Mouse (Mus musculus) heart, postnatal 25 days (tissue): ENCODE measurements around the gene Selplg. TPM values are rescaled to one million over a fixed set of nuclear protein-coding genes. Genes with fewer than 3 reads are reported as not detected.
A peak's percentile ranks its signal among the peaks of the same experiment; 100 is the strongest.

ENCODE experiments used
- DNase-seq: peaks from one replicate; pipeline ENCODE4 v3.0.0; 2022; ENCODE audit warnings: low spot score
- intact Hi-C: fragments of 180-260 bp; cut with DNase I; formaldehyde crosslinking; loops from one replicate; pipeline ENCODE4 v1.15.1; 2025
- total RNA-seq, 2 experiments: library from RNA; stranded (reverse); gene quantifications; 2 replicates each; pipeline ENCODE4 v1.2.3; 2021

Selplg gene
- total RNA-seq, 2 experiments from 2014 or later, result 2.4 to 3.6 TPM

DNA sequence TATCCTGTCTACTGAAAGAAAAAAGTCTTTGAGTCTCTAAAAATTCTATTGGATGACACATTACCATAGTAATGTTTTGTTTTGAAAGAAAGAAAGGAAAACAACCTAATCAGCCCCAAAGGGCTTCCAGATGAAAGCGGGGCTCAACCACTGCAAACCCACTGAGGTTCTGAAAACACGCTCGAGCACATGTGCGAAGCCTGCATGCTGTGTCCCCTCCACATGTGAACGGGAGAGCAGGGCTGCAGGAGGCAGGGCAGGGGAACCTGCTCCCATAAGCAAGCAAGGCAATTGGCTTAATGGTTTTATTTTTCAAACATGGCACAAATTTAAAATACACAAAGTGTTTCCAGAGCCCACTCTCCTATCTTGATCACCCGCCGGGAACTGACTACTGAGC lies 24.2 kb upstream of the Selplg start:
- intact Hi-C loops, result loop anchor here (5.0 kb wide), 1 partner anchor 41 kb away; no protein-coding TSS in a partner anchor
- no peak for DNase-seq

DNA sequence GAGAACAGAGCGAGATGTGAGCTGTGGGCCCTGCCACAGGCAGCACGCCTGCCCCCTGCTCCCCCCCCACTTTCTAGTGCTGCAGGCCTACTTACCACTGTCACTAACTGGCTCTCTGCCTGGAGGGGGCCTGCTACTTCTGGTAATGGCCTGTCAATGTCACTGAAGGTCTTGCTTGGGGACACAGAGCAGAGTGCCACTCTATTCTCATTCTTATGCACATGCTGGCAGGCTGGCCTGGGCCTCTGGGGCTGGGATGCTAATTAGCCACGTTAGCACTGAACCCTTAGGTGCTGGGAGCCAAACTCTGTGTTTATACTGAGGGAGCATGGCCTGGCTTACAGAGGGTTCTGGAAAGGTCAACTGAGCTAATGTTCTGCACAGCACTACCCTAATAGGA lies 23.3 kb upstream of the Selplg start:
- intact Hi-C loops, result loop anchor here (5.0 kb wide), 1 partner anchor 42 kb away; no protein-coding TSS in a partner anchor
- DNase-seq, result peak; percentile 37

DNA sequence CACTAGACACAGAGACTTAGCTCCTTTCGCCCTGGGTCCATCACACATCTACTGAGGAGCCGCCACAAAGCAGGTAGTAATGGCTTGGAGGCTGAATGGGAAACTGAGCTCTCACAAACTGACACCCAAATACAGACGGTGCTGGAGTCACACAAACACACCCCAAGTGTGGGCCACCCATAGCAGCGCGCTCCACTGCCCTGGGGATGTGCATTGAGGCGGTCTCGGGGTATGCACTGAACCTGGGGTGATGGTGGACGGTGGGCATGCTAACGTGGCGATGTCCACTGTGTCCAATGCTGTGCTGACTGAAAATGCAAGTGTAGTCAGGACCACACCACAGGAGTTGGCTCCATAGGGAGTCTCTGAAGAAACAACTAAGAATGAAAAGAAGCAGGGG lies 22.7 kb upstream of the Selplg start:
- DNase-seq, result no peak
- intact Hi-C loops, result loop anchor here (5.0 kb wide), 1 partner anchor 42 kb away; no protein-coding TSS in a partner anchor

DNA sequence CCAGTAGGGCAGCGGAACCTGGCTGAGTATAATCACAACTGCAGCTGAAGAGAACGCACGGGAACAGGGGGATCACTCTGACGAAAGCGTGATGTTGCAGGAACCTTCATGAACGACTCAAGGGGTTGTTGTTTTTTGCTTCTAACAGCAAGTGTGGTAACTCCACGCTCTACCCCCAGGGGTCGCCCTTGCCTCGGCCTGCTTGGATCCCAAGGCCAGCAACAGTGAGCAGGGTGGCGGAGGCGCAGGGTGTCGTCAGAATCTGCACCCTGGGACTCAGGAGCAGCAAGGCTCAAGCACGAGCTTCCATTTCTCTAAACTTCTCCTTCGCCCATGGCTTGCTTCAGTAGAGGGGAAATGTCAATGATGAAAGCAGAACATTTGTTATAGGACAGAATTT lies 22.1 kb upstream of the Selplg start:
- intact Hi-C loops, result loop anchor here (1.0 to 5.0 kb wide), 2 partner anchors 100 to 193 kb away; no protein-coding TSS in a partner anchor
- DNase-seq, result peak; percentile 75

DNA sequence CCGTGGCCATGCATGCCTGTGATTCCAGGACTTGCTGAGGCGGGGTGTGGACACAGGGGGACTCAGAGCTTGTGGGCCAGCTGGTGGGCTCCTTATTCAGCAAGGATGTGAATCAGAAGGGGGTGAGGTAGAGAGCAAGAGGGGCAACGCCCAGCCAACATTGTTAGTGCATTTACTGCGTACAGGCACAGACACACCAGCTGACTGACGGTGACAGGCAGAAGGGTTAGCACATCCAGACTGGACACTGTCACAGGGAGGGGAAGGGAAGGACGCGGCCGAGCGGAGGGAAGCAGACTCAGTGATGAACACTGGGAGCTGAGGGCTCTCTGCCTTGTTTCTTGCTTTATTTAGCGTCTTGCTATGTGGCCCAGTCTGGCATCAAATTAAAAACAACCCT lies 21.1 kb upstream of the Selplg start:
- intact Hi-C loops, result loop anchor here (5.0 kb wide), 1 partner anchor 194 kb away; no protein-coding TSS in a partner anchor
- DNase-seq, result no peak

DNA sequence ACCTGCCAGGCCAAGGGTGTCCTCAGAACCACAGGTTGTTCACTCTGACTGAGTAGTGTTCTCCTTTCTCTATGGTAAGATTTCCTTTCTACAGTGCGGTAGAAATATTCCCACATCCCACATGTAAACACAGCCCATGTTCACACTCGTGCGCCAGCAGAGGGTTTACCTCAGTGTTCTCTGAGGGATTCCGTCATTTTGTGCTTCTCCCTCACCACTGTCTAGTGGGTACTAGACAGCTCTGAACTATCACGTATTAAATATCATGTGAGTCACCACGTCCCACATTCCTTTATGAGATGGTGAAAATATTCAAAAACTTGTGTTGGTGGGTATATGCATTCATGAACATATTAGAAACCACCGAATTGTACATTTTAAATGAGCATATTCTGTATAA lies 20.0 kb upstream of the Selplg start:
- intact Hi-C loops, result loop anchor here (5.0 kb wide), 1 partner anchor 195 kb away; no protein-coding TSS in a partner anchor
- DNase-seq, result no peak

DNA sequence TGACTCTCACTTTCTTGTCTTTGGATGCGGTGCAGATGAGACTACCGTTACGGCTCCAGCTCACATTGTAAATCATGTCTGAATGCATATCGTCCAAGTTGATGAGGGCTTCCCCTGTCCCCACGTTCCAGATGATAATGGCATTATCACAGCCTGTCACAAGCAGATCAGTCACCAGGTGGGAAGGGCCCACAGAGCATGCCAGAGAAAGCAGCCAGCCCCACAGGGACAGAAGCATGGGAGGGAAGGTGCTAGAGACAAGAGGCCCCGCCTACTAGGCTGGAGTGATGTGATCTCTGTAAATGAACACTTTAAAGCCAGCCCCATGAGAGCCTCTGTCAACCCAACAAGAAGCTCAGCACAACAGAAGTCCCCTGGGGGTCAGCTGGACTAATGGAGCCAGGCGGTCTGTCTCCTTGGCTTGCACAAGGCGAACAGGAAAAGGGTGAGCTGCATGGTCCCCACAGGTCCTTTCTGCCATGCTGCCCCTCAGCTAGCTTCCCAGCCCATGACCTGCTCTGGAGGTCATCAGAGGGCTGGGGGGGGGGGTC lies 18.3 kb upstream of the Selplg start:
- intact Hi-C loops, result loop anchor here (5.0 kb wide), 1 partner anchor 197 kb away; no protein-coding TSS in a partner anchor
- no peak for DNase-seq

DNA sequence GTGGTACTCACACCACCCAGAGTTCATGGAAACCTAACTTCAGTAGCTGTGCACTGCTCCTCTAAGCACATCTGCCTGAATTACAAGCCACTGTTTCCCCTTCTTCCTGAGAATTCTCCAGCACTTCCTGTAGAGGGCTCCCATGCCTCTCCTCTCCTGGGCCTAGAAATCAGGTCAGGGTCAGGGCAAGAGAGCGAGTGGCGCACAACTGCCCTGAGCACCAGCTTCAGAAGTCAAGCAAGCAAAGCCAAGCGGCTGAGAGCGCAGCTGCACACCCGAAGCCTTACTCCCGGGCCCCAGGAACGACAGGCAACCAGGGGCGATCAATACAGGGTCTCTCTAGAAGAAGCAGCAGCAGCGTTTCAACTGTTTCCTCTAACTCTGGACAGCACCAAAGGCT lies 15.2 kb upstream of the Selplg start:
- intact Hi-C loops, result no loop called here

DNA sequence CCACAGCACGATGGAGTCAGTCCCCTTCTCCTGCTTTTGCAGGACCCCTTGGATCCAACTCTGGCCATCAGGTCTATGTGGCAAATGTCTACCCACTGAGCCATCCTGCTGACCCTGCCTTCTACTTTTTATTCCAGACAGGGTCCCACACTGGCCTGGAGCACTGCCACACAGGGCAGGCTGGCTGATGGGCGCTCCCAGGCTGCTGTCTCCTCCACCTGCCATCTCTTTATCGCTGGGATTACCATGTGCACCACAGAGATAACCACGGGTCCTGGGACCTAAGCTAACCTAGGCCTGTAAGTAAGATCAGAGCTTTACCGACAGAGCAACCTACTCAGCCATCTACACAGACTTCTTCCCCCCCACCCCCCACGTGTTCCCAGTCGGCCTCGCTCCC lies 14.2 kb upstream of the Selplg start:
- DNase-seq, result no peak
- intact Hi-C loops, result no loop called here

More for the DNA sequence above, 15.2 kb upstream of the Selplg start:
- no peak for DNase-seq

DNA sequence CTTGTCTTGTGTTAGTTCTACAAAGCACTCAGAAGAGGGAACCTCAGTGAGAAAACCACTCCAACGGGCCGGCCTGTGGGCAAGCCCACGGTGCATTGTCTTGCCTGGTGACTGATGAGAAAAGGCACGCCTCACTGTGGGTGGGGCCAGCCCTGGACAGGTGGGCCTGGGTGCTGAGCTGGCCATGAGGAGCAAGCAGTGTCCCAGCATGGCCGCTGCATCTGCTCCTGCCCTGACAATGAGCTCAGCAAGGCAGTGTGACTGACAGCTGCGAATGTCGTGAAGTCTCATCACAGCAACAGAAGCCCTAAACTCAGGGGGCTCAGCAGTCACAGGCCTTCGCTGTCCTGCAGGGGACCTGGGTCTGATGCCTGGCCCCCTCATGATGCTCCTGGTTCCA lies 13.2 kb upstream of the Selplg start:
- DNase-seq, result no peak
- intact Hi-C loops, result no loop called here

DNA sequence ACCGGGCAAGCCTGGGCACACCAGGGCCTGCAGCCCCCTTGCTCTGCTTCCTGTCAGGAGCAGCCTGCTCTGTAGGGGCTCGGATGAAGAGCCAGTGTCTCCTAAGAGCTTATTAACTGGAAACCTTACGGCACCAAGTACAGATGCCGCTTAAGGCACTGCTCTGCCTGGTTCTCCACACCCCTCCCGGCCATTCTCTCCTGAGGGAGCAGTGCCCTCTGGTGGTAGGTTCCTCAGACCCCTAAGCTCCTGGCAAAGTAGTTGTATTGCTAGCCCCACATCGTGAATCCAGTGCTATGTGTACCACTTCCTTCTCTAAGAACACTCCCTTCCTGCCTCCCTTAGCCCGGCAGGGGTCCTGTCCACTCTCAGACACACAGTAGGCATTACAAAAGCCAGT lies 12.3 kb upstream of the Selplg start:
- no peak for DNase-seq
- intact Hi-C loops, result no loop called here

DNA sequence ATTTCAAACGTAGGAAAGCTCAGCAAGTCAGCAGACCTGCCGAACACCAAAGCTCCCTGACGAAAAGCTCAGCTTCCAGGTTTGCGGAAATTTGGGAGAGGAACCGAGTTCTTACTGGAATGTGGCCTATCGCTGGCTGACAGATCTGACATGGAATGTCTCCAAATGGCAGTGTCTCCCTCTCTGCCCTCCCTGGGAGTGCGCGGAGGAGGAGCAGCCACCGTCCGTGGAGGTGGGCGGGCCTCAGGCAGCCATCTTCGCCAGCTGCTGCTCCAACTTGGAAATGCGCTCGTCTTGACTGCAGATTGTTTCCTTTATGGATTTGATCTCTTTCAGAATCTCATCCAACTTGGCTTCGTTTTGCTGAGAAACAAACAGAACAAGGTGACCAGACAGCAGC lies 11.7 kb upstream of the Selplg start:
- intact Hi-C loops, result no loop called here

DNA sequence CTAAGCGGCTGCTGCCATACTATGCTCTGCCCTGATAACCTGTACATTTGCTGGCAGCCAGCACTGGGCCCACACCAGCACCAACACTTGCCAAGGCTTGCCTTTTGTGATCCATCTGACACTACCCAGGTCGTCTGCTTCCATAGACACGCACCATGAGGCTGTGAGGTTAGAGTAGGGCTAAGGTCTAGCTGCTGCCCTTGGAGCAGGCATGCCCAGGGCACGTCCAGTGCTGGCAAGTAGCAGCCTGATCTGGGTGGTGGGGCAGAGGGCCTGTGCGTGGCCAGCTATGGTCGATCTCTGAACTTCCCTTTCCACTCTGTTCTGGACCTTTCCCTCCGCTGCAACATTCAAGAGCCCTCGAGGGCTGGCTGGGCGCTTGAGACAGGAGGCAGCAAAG lies 10.5 kb upstream of the Selplg start:
- intact Hi-C loops, result no loop called here
- no peak for DNase-seq

More for the DNA sequence above, 11.7 kb upstream of the Selplg start:
- DNase-seq, result no peak

DNA sequence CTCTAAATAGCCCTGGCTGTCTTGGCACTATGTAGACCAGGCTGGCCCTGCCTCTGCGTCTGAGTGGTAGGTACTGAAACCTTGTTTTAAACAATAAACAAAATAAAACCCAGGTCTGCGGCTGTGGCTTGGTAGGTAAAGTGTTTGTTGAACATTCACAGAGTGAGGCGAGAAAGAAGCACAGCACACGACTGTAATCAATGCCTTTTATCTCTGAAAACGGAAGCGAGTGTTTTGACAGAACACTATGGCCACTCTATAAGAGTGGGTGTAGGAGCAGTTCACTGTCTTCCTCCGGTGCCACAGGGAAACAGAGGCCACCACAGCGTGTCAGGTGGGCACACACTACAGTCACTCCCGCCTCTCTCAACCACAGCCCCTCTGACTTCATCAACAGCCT lies 9.8 kb upstream of the Selplg start:
- intact Hi-C loops, result no loop called here
- DNase-seq, result no peak

DNA sequence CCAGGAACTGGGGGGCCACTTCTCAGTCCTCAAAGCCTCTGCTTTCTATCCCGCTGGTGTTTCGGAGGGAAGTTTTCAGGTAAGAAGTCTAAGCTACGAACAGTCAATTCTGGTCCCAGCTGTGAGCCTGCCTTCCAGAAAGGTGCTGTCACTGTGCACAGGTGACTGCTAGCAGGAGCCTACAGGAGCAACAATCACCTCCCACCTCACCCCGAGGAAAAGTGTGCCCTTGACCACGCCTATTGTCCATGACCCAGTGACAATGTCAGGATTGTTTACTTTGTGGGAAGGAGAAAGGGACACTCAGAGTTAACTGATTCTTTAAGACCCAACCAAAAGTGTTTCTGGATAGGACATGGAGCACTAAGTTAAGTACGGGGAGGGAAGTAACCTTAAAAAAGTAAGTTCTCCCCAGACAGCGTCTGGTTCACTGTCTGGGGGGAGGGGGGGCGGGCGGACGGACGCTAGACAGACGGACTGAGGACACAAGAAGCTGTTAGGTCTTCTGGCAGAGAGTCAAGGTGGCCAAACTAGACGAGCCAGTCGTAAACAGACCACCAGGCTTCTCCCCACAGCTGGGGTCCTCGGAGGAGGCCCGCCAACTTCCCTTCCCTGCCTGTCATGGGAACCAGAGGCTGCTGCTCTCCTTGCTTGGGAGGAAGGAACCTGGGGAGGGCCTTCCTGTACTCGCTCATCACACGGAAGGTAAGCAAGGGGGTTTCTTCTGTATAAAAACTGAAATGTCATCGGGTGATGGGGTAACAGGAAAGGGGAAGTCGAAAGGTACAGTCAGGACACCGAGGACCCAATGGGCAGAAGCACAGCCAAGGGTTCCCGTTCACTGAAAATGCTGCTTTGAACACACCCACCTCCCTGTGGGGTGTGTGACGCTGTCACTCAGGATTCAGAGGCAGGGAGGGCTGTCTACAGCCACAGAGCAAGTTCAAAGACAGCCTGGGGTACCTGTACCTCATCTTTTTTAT lies 9.1 kb upstream of the Selplg start:
- intact Hi-C loops, result no loop called here
- no peak for DNase-seq

DNA sequence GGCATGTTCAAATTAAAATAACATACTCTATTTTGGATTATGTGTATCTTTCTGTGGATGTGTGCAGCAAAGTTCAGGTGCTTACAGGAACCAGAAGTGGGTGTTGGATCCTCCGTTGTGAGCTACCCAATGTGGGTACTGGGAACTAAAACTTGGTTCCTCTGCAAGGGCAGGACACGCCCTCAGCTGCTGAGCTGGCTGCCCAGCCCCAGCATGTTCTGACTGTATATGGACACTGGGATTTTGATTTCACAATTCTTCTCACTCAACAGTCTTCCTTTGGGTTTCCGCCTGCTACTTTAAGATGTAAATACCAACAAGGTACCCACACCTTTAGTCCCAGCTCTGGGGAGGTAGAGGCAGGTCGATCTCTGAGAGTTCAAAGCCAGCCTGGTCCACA lies 8.0 kb upstream of the Selplg start:
- no peak for DNase-seq
- intact Hi-C loops, result no loop called here

DNA sequence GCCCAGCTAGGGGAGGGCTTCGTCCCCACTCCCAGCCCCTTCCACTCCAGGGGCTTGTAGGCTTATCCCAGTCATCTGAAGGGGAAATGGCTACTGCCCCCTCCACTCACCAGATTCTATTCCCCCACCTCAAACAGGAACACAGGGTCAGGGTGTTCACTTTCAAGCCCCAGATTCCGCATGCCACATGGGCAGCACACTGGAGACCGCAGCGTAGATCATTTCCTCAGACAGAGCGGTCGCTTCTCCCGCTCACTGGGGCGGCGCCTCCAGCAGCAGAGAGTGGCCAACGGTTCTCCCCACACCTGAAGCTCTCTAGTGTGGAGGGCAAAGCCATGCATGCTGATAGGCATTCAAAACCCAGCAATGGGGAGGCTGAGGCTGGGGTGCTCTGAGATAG lies 4.5 kb upstream of the Selplg start:
- DNase-seq, result no peak

DNA sequence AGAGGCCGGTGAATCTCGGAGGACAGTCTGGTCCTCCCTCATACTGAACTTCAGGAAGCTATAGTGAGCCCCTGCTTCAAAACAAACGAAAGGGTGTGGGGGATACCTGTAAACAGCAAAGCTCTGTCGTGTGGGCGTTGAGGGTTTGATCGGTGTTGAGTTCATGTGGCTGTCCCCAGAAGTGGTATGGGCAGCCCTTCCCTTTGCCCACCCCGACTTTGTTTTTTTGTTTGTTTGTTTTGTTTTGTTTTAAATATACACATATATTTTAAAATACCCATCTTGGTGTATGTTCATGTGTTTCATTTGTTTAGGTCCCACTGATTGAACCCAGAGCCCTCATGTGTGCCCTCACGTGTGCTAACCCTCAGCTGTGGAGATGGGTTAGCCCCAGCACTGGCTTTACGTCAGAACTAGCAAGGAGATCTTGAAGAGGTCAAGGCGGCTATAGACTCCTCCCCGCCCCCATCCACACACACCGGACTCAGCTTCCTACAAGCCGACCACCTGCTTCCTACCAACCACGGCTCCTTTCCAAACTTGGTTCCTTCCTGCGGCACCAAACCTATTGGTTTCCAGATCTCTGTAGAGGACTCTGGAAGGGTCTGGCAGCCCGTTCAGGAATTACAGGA lies 988 bp upstream of the Selplg start:
- intact Hi-C loops, result no loop called here

More for the DNA sequence above, 4.5 kb upstream of the Selplg start:
- intact Hi-C loops, result no loop called here

DNA sequence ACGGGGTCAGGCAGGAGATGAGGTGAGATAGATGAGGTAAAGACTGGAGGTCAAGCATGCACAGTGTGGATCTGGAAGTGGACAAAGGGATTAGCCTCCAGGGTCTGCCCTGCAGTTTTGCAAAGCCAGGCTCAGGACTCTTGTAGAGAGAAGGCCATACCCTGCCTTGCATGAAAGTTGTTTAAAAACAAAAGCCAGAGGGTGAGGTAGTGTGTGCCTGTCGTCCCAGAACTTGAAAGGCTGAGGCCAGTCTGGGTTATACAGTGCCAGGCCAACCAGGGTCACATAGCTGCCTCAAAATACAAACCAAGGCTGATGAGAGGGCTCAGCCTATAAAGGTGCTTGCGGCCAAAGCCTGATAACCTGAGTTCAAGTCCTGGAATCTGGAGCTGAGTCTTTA lies 703 bp downstream of the Selplg start:
- no peak for DNase-seq
- intact Hi-C loops, result no loop called here

More for the DNA sequence above, 988 bp upstream of the Selplg start:
- no peak for DNase-seq

DNA sequence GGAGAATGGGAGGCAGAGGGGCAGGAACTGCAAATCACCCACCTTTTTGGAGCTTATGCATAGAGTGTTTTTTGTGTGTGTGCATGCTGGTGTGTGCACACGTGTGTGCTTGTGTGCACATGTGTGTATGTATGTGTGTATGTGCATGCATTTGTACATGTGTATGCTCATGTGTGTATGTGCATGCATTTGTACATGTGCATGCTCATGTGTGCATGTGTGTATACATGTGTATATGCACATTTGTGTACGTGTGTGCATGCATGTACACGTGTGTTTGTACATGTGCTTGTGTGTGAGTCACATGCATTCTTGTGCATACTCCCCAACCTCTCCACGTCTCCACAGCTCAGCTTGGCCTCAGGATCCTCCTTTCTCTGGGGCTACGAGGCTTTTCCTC lies 1.6 kb downstream of the Selplg start:
- intact Hi-C loops, result no loop called here
- DNase-seq, result no peak

DNA sequence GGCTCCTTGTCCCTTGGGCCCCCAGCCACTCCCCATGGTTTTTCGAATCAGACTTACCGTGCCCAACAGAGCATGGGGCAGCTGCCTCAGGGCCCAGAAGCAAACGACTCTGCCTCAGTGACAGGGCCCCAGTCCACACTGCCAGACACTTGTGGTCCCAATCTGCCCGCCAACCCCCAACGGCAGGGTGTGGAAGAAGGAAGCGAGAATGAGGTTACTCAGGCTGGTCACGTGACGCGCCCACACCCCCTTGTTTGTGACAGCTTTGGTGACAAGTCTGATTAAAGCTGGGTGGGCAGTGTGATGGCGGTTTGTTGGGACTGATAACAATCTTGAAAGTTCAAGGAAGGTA lies 2.2 kb downstream of the Selplg start:
- intact Hi-C loops, result no loop called here
- no peak for DNase-seq
